Mouse (Mus musculus): ENCODE results near the gene Naalad2.
"Not testable (repeated sequence)": the region's sequence is repeated elsewhere in the genome, so short reads cannot be mapped to it uniquely, and the experiment has no call there.

Gene Naalad2

GRCm38 (mm10) chr9:18402895-18403294 lies at the start of gene Naalad2:
Gene Naalad2, minus strand, starts transcription at chr9:18402995.
- DNase-seq (ENCODE audit: low spot score): not testable (repeated sequence)

GRCm38 (mm10) chr9:18431687-18432086 lies 28.9 kb upstream of the Naalad2 start:
- no peak for DNase-seq (ENCODE audit: low spot score)

GRCm38 (mm10) chr9:18430354-18430753 lies 27.6 kb upstream of the Naalad2 start, which contains the start of gene Mbd3l2:
Gene Mbd3l2, plus strand, starts transcription at chr9:18430654.
- DNase-seq (ENCODE audit: low spot score): no peak

- DNase-seq (ENCODE audit: low spot score): not testable (repeated sequence)
Observed at GRCm38 (mm10) chr9:18412371-18412770, 9.6 kb upstream of the Naalad2 start.

GRCm38 (mm10) chr9:18404118-18404517 lies 1.3 kb upstream of the Naalad2 start, which contains the start of gene Ubtfl1:
Gene Ubtfl1, plus strand, starts transcription at chr9:18404418.
- DNase-seq (ENCODE audit: low spot score): no peak

- no peak for DNase-seq (ENCODE audit: low spot score)
Observed at GRCm38 (mm10) chr9:18399629-18400028, 3.2 kb downstream of the Naalad2 start.

- DNase-seq (ENCODE audit: low spot score): no peak
Observed at GRCm38 (mm10) chr9:18385782-18386181, 17.0 kb downstream of the Naalad2 start.

- DNase-seq (ENCODE audit: low spot score): not testable (repeated sequence)
Observed at GRCm38 (mm10) chr9:18373026-18373425, 29.8 kb downstream of the Naalad2 start.

GRCm38 (mm10) chr9:18319990-18320389 lies 82.8 kb downstream of the Naalad2 start:
- no peak for DNase-seq (ENCODE audit: low spot score)

GRCm38 (mm10) chr9:18298301-18298700 lies 104.5 kb downstream of the Naalad2 start:
- no peak for DNase-seq (ENCODE audit: low spot score)

- DNase-seq (ENCODE audit: low spot score): no peak
Observed at GRCm38 (mm10) chr9:18293026-18293781, 109.6 kb downstream of the Naalad2 start.

GRCm38 (mm10) chr9:18292443-18292922 lies 110.3 kb downstream of the Naalad2 start:
- peak; percentile 2 for DNase-seq (ENCODE audit: low spot score)

- peak; percentile 94 for DNase-seq (ENCODE audit: low spot score)
Observed at GRCm38 (mm10) chr9:18291571-18292429, 111.0 kb downstream of the Naalad2 start, which contains the start of gene Chordc1. Gene Chordc1, plus strand, starts transcription at chr9:18292125.

- DNase-seq (ENCODE audit: low spot score): not testable (repeated sequence)
Observed at GRCm38 (mm10) chr9:18278693-18279092, 124.1 kb downstream of the Naalad2 start.

- no peak for DNase-seq (ENCODE audit: low spot score)
Observed at GRCm38 (mm10) chr9:18277497-18277896, 125.3 kb downstream of the Naalad2 start.

- DNase-seq (ENCODE audit: low spot score): no peak
Observed at GRCm38 (mm10) chr9:18276844-18277243, 126.0 kb downstream of the Naalad2 start.

- DNase-seq (ENCODE audit: low spot score): no peak
Observed at GRCm38 (mm10) chr9:18275901-18276300, 126.9 kb downstream of the Naalad2 start.

Measured in lung, postnatal 25 days (tissue).